Mouse (Mus musculus) heart, embryonic 12.5 days (tissue): ENCODE measurements at regions not wholly inside any gene's neighbourhood (a gene's known extent, or its start where the extent isn't known, plus 50 kb on each side); places are given as distances from the start of the nearest gene placed in this dataset.

Experiments
- ATAC-seq: fragments of 200-750 bp; cut with Nextera tagmentation; 2 replicates; pipeline ENCODE4 v1.8.0; 2017; ENCODE audit warnings: moderate TSS enrichment, moderate library complexity; ENCODE audit not compliant: insufficient number of reproducible peaks, low FRiP score
- H3K27ac ChIP-seq: fragments of 300-500 bp; sonication (generic); 2 replicates; pipeline ENCODE4 v1.5.1; 2016; ENCODE audit warnings: mild to moderate bottlenecking, moderate library complexity; ENCODE audit not compliant: poor library complexity, severe bottlenecking
- H3K27me3 ChIP-seq: fragments of 300-500 bp; sonication (generic); replicated peaks from 2 replicates; pipeline ENCODE4 v1.6.1; 2016; ENCODE audit warnings: mild to moderate bottlenecking, moderate library complexity
- H3K36me3 ChIP-seq: fragments of 300-500 bp; sonication (generic); 2 replicates; pipeline ENCODE4 v1.6.1; 2016; ENCODE audit warnings: mild to moderate bottlenecking, moderate library complexity
- H3K4me1 ChIP-seq: fragments of 300-500 bp; sonication (generic); replicated peaks from 2 replicates; pipeline ENCODE4 v1.6.1; 2016; ENCODE audit warnings: mild to moderate bottlenecking
- H3K4me2 ChIP-seq: fragments of 300-500 bp; sonication (generic); 2 replicates; pipeline ENCODE4 v1.6.1; 2016; ENCODE audit warnings: mild to moderate bottlenecking, moderate library complexity
- H3K4me3 ChIP-seq: fragments of 300-500 bp; sonication (generic); 2 replicates; pipeline ENCODE4 v1.5.1; 2016; ENCODE audit warnings: mild to moderate bottlenecking
- H3K9ac ChIP-seq: fragments of 300-500 bp; sonication (generic); 2 replicates; pipeline ENCODE4 v1.6.1; 2016; ENCODE audit warnings: mild to moderate bottlenecking, moderate library complexity
- H3K9me3 ChIP-seq: fragments of 300-500 bp; sonication (generic); replicated peaks from 2 replicates; pipeline ENCODE4 v1.6.1; 2016; ENCODE audit warnings: mild to moderate bottlenecking, moderate library complexity
- WGBS: fragments of 180-500 bp; shearing (Covaris S2); methylation state at CpG from one replicate; pipeline ENCODE4 v1.1.7; 2016; 5-methylcytosine and 5-hydroxymethylcytosine counted together

- Histone ChIP-seq H3K9ac (no peak overlapping the region), H3K4me3 (no peak overlapping the region), H3K27me3 (no peaks in the 10 kb centered on the region), H3K4me2 (no peak overlapping the region), H3K4me1 (peaks cover 2% of the 10 kb centered on the region; the same call in 1 of the 2 replicates), H3K36me3 (no peaks in the 10 kb centered on the region), H3K9me3 (no peaks in the 10 kb centered on the region; the same call in 1 of the 2 replicates), H3K27ac (no peak overlapping the region)
- ATAC-seq, result no peak
- WGBS, result 63% methylated on average over 4 of the region's 4 CpGs
Measured at GRCm38 (mm10) chr13:101478608-101479296, 289.3 kb downstream of the Pik3r1 start.

GRCm38 (mm10) chr13:101473349-101473748, 294.7 kb downstream of the Pik3r1 start:
- Histone ChIP-seq H3K9me3 (no peaks in the 10 kb centered on the region; the same call in 1 of the 2 replicates), H3K27ac (no peak overlapping the region), H3K4me3 (no peak overlapping the region), H3K27me3 (no peaks in the 10 kb centered on the region), H3K4me2 (no peak overlapping the region), H3K9ac (no peak overlapping the region), H3K36me3 (no peaks in the 10 kb centered on the region), H3K4me1 (no peaks in the 10 kb centered on the region)
- WGBS, result 85% methylated on average over 8 of the region's 8 CpGs
- no peak for ATAC-seq

- no peaks in the 10 kb centered on the region for H3K36me3 ChIP-seq
- no peak overlapping the region for H3K27ac ChIP-seq
- H3K9ac ChIP-seq, result no peak overlapping the region
- 82% methylated on average over 20 of the region's 20 CpGs for WGBS
- H3K4me2 ChIP-seq, result no peak overlapping the region
- H3K4me3 ChIP-seq, result no peak overlapping the region
- H3K9me3 ChIP-seq, result no peaks in the 10 kb centered on the region
- no peak for ATAC-seq
- H3K27me3 ChIP-seq, result no peaks in the 10 kb centered on the region
- no peaks in the 10 kb centered on the region for H3K4me1 ChIP-seq
Measured at GRCm38 (mm10) chr13:101470560-101471247, 297.3 kb downstream of the Pik3r1 start.

GRCm38 (mm10) chr13:101465748-101466127, 302.3 kb downstream of the Pik3r1 start:
- Histone ChIP-seq H3K9me3 (no peaks in the 10 kb centered on the region), H3K36me3 (no peaks in the 10 kb centered on the region), H3K4me3 (no peak overlapping the region), H3K9ac (no peak overlapping the region), H3K4me2 (no peak overlapping the region), H3K27ac (no peak overlapping the region), H3K4me1 (no peaks in the 10 kb centered on the region), H3K27me3 (no peaks in the 10 kb centered on the region)
- 74% methylated on average over 3 of the region's 3 CpGs for WGBS
- ATAC-seq, result no peak

GRCm38 (mm10) chr13:101464928-101465747, 302.9 kb downstream of the Pik3r1 start:
- WGBS, result 74% methylated on average over 7 of the region's 7 CpGs
- H3K27me3 ChIP-seq, result no peaks in the 10 kb centered on the region
- no peak for ATAC-seq

GRCm38 (mm10) chr13:101456926-101457325, 311.1 kb downstream of the Pik3r1 start:
- H3K4me3 ChIP-seq, result no peak overlapping the region
- no peak overlapping the region for H3K9ac ChIP-seq
- no peak overlapping the region for H3K27ac ChIP-seq
- no peaks in the 10 kb centered on the region for H3K9me3 ChIP-seq
- no peak overlapping the region for H3K4me2 ChIP-seq
- H3K27me3 ChIP-seq, result no peaks in the 10 kb centered on the region
- 44% methylated on average over 2 of the region's 2 CpGs for WGBS
- H3K4me1 ChIP-seq, result no peaks in the 10 kb centered on the region
- H3K36me3 ChIP-seq, result no peaks in the 10 kb centered on the region
- no peak for ATAC-seq

More at GRCm38 (mm10) chr13:101464928-101465747, 302.9 kb downstream of the Pik3r1 start:
- Histone ChIP-seq H3K27ac (no peak overlapping the region), H3K4me2 (no peak overlapping the region), H3K4me3 (no peak overlapping the region), H3K4me1 (no peaks in the 10 kb centered on the region), H3K9me3 (no peaks in the 10 kb centered on the region), H3K36me3 (no peaks in the 10 kb centered on the region), H3K9ac (no peak overlapping the region)

GRCm38 (mm10) chr13:101454276-101454675, 313.7 kb downstream of the Pik3r1 start:
- Histone ChIP-seq H3K4me2 (no peak overlapping the region), H3K4me1 (no peaks in the 10 kb centered on the region), H3K9me3 (no peaks in the 10 kb centered on the region), H3K4me3 (no peak overlapping the region), H3K27ac (no peak overlapping the region), H3K27me3 (no peaks in the 10 kb centered on the region), H3K9ac (no peak overlapping the region), H3K36me3 (no peaks in the 10 kb centered on the region)
- ATAC-seq, result no peak

- H3K9me3 ChIP-seq, result no peaks in the 10 kb centered on the region
- no peaks in the 10 kb centered on the region for H3K4me1 ChIP-seq
- no peaks in the 10 kb centered on the region for H3K27me3 ChIP-seq
- no peak overlapping the region for H3K9ac ChIP-seq
- no peak overlapping the region for H3K4me3 ChIP-seq
- ATAC-seq, result no peak
- H3K4me2 ChIP-seq, result no peak overlapping the region
- 87% methylated on average over 6 of the region's 6 CpGs for WGBS
- no peaks in the 10 kb centered on the region for H3K36me3 ChIP-seq
- H3K27ac ChIP-seq, result no peak overlapping the region
Measured at GRCm38 (mm10) chr13:101450501-101450900, 317.5 kb downstream of the Pik3r1 start.

- no peaks in the 10 kb centered on the region for H3K36me3 ChIP-seq
- WGBS, result 74% methylated on average over 3 of the region's 3 CpGs
- no peak overlapping the region for H3K27ac ChIP-seq
- no peak overlapping the region for H3K4me3 ChIP-seq
- ATAC-seq, result no peak
- no peaks in the 10 kb centered on the region for H3K27me3 ChIP-seq
- no peaks in the 10 kb centered on the region for H3K9me3 ChIP-seq
- H3K4me2 ChIP-seq, result no peak overlapping the region
- H3K4me1 ChIP-seq, result no peaks in the 10 kb centered on the region
- H3K9ac ChIP-seq, result no peak overlapping the region
Measured at GRCm38 (mm10) chr13:101439517-101439916, 328.5 kb downstream of the Pik3r1 start.

GRCm38 (mm10) chr13:101439041-101439440, 329.0 kb downstream of the Pik3r1 start:
- Histone ChIP-seq H3K27ac (no peak overlapping the region), H3K9me3 (no peaks in the 10 kb centered on the region), H3K27me3 (no peaks in the 10 kb centered on the region), H3K4me2 (no peak overlapping the region), H3K4me1 (no peaks in the 10 kb centered on the region), H3K4me3 (no peak overlapping the region), H3K36me3 (no peaks in the 10 kb centered on the region), H3K9ac (no peak overlapping the region)
- WGBS, result 72% methylated on average over 6 of the region's 6 CpGs
- no peak for ATAC-seq

GRCm38 (mm10) chr13:101433162-101433561, 334.9 kb downstream of the Pik3r1 start:
- no peaks in the 10 kb centered on the region for H3K4me1 ChIP-seq
- no peak for ATAC-seq
- no peak overlapping the region for H3K9ac ChIP-seq
- WGBS, result 89% methylated on average over 6 of the region's 6 CpGs
- no peak overlapping the region for H3K4me3 ChIP-seq
- no peaks in the 10 kb centered on the region for H3K9me3 ChIP-seq
- H3K27me3 ChIP-seq, result no peaks in the 10 kb centered on the region
- no peak overlapping the region for H3K27ac ChIP-seq
- no peak overlapping the region for H3K4me2 ChIP-seq
- H3K36me3 ChIP-seq, result no peaks in the 10 kb centered on the region
